In the genomic region with DNA sequence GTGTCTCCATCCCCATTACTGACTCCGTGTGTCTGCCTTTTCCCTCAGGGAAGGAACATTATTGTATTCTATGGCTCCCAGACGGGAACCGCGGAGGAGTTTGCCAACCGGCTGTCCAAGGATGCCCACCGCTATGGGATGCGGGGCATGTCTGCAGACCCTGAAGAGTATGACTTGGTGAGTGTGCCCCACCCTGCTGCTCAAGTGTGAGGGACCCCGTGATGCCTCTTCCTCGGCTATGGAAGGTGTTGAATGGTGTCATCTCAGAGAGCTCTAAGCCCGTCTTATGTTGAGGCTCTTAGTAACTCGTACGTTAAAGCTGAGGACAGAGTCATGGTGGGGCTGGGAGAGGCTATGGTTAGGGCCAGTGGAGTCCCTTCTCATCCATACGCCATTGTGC, we compare ENCODE assay signal across 24 mouse cellular contexts. TPM values are rescaled to one million over a fixed set of nuclear protein-coding genes. Genes with fewer than 3 reads are reported as not detected.
DNase-seq lines count a peak whose midpoint lies in the region; ATAC-seq and TF ChIP-seq lines count a peak whose summit lies in the region.
"Had no signal": no experiment of that assay in that cellular context is flagged by ENCODE, and none has a peak within 500 bp of the region (broad histone marks: within the 10 kb centered on the region; RNA-seq: fewer than 3 reads in every experiment).

No protein-coding gene starts in this region.

- ATAC-seq in liver, embryonic 11.5 days (replicated peaks; ENCODE audit: low FRiP score): no peak
- ATAC-seq: activated CD4-positive, CD25-positive, alpha-beta regulatory T cell, adult 4 months; CD4-positive, CD25-positive, alpha-beta regulatory T cell, adult 4 months; Patski had no signal

- no peak overlapping the region for H3K4me3 ChIP-seq in cerebellum, adult 2 months (replicated peaks; ENCODE audit: insufficient read depth, low read depth, low read length)
- no peak overlapping the region for H3K4me3 ChIP-seq in liver, adult 2 months (ENCODE audit: insufficient read depth, low read depth, low read length)
- H3K4me3 ChIP-seq in liver, embryonic 11.5 days (ENCODE audit: low read depth, low read length): no peak overlapping the region

- H3K9me3 ChIP-seq in liver, embryonic 11.5 days (ENCODE audit: control insufficient read depth, low read length): no peaks in the 10 kb centered on the region

- 86% methylated on average over 13 of the region's 13 CpGs for WGBS in cerebellum, adult 2 months
- WGBS in liver, adult 2 months: 96% methylated on average over 13 of the region's 13 CpGs
- 90% methylated on average over 13 of the region's 13 CpGs for WGBS in liver, embryonic 11.5 days

- H3K79me2 ChIP-seq in liver, adult 2 months (ENCODE audit: control insufficient read depth, insufficient read depth, low read length): no peaks in the 10 kb centered on the region

- H3K36me3 ChIP-seq in liver, adult 2 months (ENCODE audit: control insufficient read depth, insufficient read depth, low read length): peaks cover 74% of the 10 kb centered on the region
- H3K36me3 ChIP-seq in liver, embryonic 11.5 days (ENCODE audit: control insufficient read depth, insufficient read depth, low read length): peaks cover 45% of the 10 kb centered on the region

- no peak for TF ChIP-seq CTCF in cerebellum, adult 2 months (IDR thresholded peaks at IDR 0.05; ENCODE audit: borderline replicate concordance, insufficient read depth, low read depth, low read length)
- TF ChIP-seq CTCF in liver, adult 2 months (IDR thresholded peaks at IDR 0.05; ENCODE audit: low read depth, low read length): no peak

- intact Hi-C loops in heart, postnatal 25 days (cut with DNase I): no loop called here

- H3K27ac ChIP-seq in cerebellum, adult 2 months (ENCODE audit: insufficient read depth, low read length): no peak overlapping the region
- H3K27ac ChIP-seq in liver, adult 2 months (replicated peaks; ENCODE audit: insufficient read depth, low read depth, low read length): no peak overlapping the region
- H3K27ac ChIP-seq in liver, embryonic 11.5 days (ENCODE audit: low read depth, low read length): no peak overlapping the region

- H3K4me2 ChIP-seq in liver, embryonic 11.5 days: no peak overlapping the region

- peaks cover 45% of the 10 kb centered on the region for H3K4me1 ChIP-seq in cerebellum, adult 2 months (ENCODE audit: control insufficient read depth, insufficient read depth, low read length)
- peaks cover 23% of the 10 kb centered on the region for H3K4me1 ChIP-seq in liver, adult 2 months (ENCODE audit: control insufficient read depth, insufficient read depth, low read length)
- peaks cover 16% of the 10 kb centered on the region for H3K4me1 ChIP-seq in liver, embryonic 11.5 days (replicated peaks; ENCODE audit: control insufficient read depth, insufficient read depth, low read length)

- DNase-seq in cerebellum, adult 9-11 months: peak; percentile 7
- no peak for DNase-seq in cerebellum, adult 2 months
- DNase-seq in heart, adult 11 months: peak; percentile 92
- no peak for DNase-seq in heart, postnatal 25 days (ENCODE audit: low spot score)
- peak; percentile 2 for DNase-seq in liver, adult 2 months (ENCODE audit: extremely low read depth, low read depth, low spot score)
- no peak for DNase-seq in liver, embryonic 11.5 days (ENCODE audit: low spot score)
- DNase-seq: adrenal gland, adult 2 months; adrenal gland, adult 8-10 months; adrenal gland, postnatal 10 days; adrenal gland, postnatal 14 days; adrenal gland, postnatal 25 days; adrenal gland, postnatal 36 days; B cell, adult 2 months; cerebellum, adult 11 months; cerebellum, adult 11-12 months; cerebellum, adult 18-20 months had no signal

- no peak overlapping the region for H3K9ac ChIP-seq in liver, adult 2 months (ENCODE audit: low read depth, low read length)
- H3K9ac ChIP-seq in liver, embryonic 11.5 days (ENCODE audit: low read depth, low read length): no peak overlapping the region

- TF ChIP-seq POLR2A in cerebellum, adult 2 months (IDR thresholded peaks at IDR 0.05; ENCODE audit: borderline replicate concordance, insufficient read depth, low read length): no peak
- no peak for TF ChIP-seq POLR2A in liver, adult 2 months (IDR thresholded peaks at IDR 0.05; ENCODE audit: extremely low read depth, insufficient read depth, low read length)

- no peaks in the 10 kb centered on the region for H3K27me3 ChIP-seq in cerebellum, adult 2 months (ENCODE audit: control insufficient read depth, insufficient read depth, low read length)
- H3K27me3 ChIP-seq in liver, adult 2 months (ENCODE audit: control insufficient read depth, insufficient read depth, low read length): no peaks in the 10 kb centered on the region
- no peaks in the 10 kb centered on the region for H3K27me3 ChIP-seq in liver, embryonic 11.5 days (replicated peaks; ENCODE audit: control insufficient read depth, insufficient read depth, low read length)
- H3K27me3 ChIP-seq: CH12.LX, Patski had no signal

RNA-seq across cellular contexts. Expression of a gene that starts 14.9 kb away (rescaled TPM):
- 14.8 and 15.6 TPM in 2 replicates for polyA plus RNA-seq in cerebellum, adult 2 months (2012; rRNA removed)
- total RNA-seq in heart, postnatal 25 days (2021): 10 to 100 TPM; 11.8 to 13.3 TPM
- 55.2 and 58.1 TPM in 2 replicates for total RNA-seq in liver, adult 2 months (2014; rRNA removed)
- polyA plus RNA-seq in liver, adult 2 months (2012; rRNA removed): 52.9 and 76.6 TPM in 2 replicates
- polyA plus RNA-seq in liver, embryonic 11.5 days (2014; fragmentation: Nextera tagmentation; extraction: Ambion mirVana): 23.2 and 23.7 TPM in 2 replicates

RNA-seq across cellular contexts. Expression of a gene that starts 48.8 kb away (rescaled TPM):
- 0.26 and 0.62 TPM in 2 replicates for polyA plus RNA-seq in cerebellum, adult 2 months (2012; rRNA removed)
- total RNA-seq in heart, postnatal 25 days (2021): not detected
- 0.13 and 0.18 TPM in 2 replicates for total RNA-seq in liver, adult 2 months (2014; rRNA removed)
- polyA plus RNA-seq in liver, adult 2 months (2012; rRNA removed): 0.22 and 0.23 TPM in 2 replicates
- polyA plus RNA-seq in liver, embryonic 11.5 days (2014; fragmentation: Nextera tagmentation; extraction: Ambion mirVana): 0.29 TPM in 1 of 2 replicates, not detected in the other
- total RNA-seq: CH12.LX, ES-E14, MEL had no signal
- polyA plus RNA-seq: C2C12, G1E had no signal

RNA-seq across cellular contexts. Expression of a gene that starts 48.9 kb away (rescaled TPM):
- 676 and 703 TPM in 2 replicates for polyA plus RNA-seq in cerebellum, adult 2 months (2012; rRNA removed)
- total RNA-seq in heart, postnatal 25 days (2021): 1,000 to 10,000 TPM; 1,992 to 2,010 TPM
- total RNA-seq in liver, adult 2 months (2014; rRNA removed): 108 and 176 TPM in 2 replicates
- polyA plus RNA-seq in liver, adult 2 months (2012; rRNA removed): 361 and 418 TPM in 2 replicates
- 625 and 635 TPM in 2 replicates for polyA plus RNA-seq in liver, embryonic 11.5 days (2014; fragmentation: Nextera tagmentation; extraction: Ambion mirVana)

RNA-seq across cellular contexts. Expression of a gene that starts 59.5 kb away (rescaled TPM):
- polyA plus RNA-seq in cerebellum, adult 2 months (2012; rRNA removed): 86.2 and 98.1 TPM in 2 replicates
- 10 to 100 TPM; 50.7 to 65.8 TPM for total RNA-seq in heart, postnatal 25 days (2021)
- 284 and 345 TPM in 2 replicates for total RNA-seq in liver, adult 2 months (2014; rRNA removed)
- polyA plus RNA-seq in liver, adult 2 months (2012; rRNA removed): 211 and 254 TPM in 2 replicates
- 48.1 and 49.3 TPM in 2 replicates for polyA plus RNA-seq in liver, embryonic 11.5 days (2014; fragmentation: Nextera tagmentation; extraction: Ambion mirVana)

Comparison
In these comparisons a context has a peak if more than half of its experiments do, and no peak if none do; other contexts are left out.
1. DNase-seq: peak in cerebellum, adult 9-11 months (single experiment), heart, adult 11 months (single experiment) and liver, adult 2 months (single experiment); none in cerebellum, adult 2 months (0 of 2), heart, postnatal 25 days (single experiment) and liver, embryonic 11.5 days (single experiment).